Mouse (Mus musculus) lung, postnatal 0 days (tissue): ENCODE results near the gene Lactb. TPM values are rescaled to one million over a fixed set of nuclear protein-coding genes. Genes with fewer than 3 reads are reported as not detected.
A peak's percentile ranks its signal among the peaks of the same experiment; 100 is the strongest.

Experiments used
- ATAC-seq: fragments of 200-750 bp; cut with Nextera tagmentation; 2 replicates; pipeline ENCODE4 v1.8.0; 2017; ENCODE audit warnings: moderate library complexity
- DNase-seq: peaks from one replicate; pipeline ENCODE4 v3.0.0-alpha.2; 2016; ENCODE audit warnings: low spot score
- H3K27ac ChIP-seq: fragments of 300-500 bp; sonication (generic); 2 replicates; pipeline ENCODE4 v1.5.1; 2014; ENCODE audit warnings: antibody characterized with exemption, mild to moderate bottlenecking, low read length, mixed read lengths
- H3K27me3 ChIP-seq: fragments of 300-500 bp; sonication (generic); replicated peaks from 2 replicates; pipeline ENCODE4 v1.6.1; 2014; ENCODE audit warnings: low read length, mixed read lengths; ENCODE audit not compliant: insufficient read depth
- H3K36me3 ChIP-seq: fragments of 300-500 bp; sonication (generic); 2 replicates; pipeline ENCODE4 v1.6.1; 2014; ENCODE audit warnings: low read length, mixed read lengths; ENCODE audit not compliant: insufficient read depth
- H3K4me1 ChIP-seq: fragments of 300-500 bp; sonication (generic); 2 replicates; pipeline ENCODE4 v1.6.1; 2014; ENCODE audit warnings: antibody characterized with exemption, low read depth, low read length, mixed read lengths; ENCODE audit not compliant: insufficient read depth
- H3K4me2 ChIP-seq: fragments of 300-500 bp; sonication (generic); replicated peaks from 2 replicates; pipeline ENCODE4 v1.6.1; 2014; ENCODE audit warnings: low read depth, mild to moderate bottlenecking, low read length, moderate library complexity, mixed read lengths
- H3K4me3 ChIP-seq: fragments of 300-500 bp; sonication (generic); 2 replicates; pipeline ENCODE4 v1.5.1; 2014; ENCODE audit warnings: low read depth, low read length
- H3K9ac ChIP-seq: fragments of 300-500 bp; sonication (generic); replicated peaks from 2 replicates; pipeline ENCODE4 v1.6.1; 2014; ENCODE audit warnings: low read depth, mild to moderate bottlenecking
- H3K9me3 ChIP-seq: fragments of 300-500 bp; sonication (generic); 2 replicates; pipeline ENCODE4 v1.6.1; 2016; ENCODE audit warnings: low read length, mixed read lengths
- CTCF ChIP-seq: IDR thresholded peaks from 2 replicates; pipeline ENCODE4 v1.5.1; 2016; ENCODE audit warnings: antibody characterized with exemption, mild to moderate bottlenecking
- EP300 ChIP-seq: IDR thresholded peaks from 2 replicates; pipeline ENCODE4 v1.6.1; 2016; ENCODE audit warnings: antibody characterized with exemption, mild to moderate bottlenecking, control low read depth
- WGBS: fragments of 180-500 bp; shearing (Covaris S2); extraction: QIAGEN DNeasy Blood & Tissue Kit; methylation state at CpG from one replicate; pipeline ENCODE4 v1.1.7; 2014; 5-methylcytosine and 5-hydroxymethylcytosine counted together
- polyA plus RNA-seq: library from polyadenylated mRNA; unstranded; fragments of >200 nt; fragmentation: Nextera tagmentation; extraction: Ambion mirVana; gene quantifications from 2 replicates; pipeline ENCODE4 v1.2.1, GENCODE M21; 2015

The Lactb gene
- polyA plus RNA-seq, 1 experiment from 2014 or later: 13.8 TPM

- H3K4me2 ChIP-seq: no peak overlapping the region
- H3K27ac ChIP-seq: peak overlapping the region; percentile 85
- DNase-seq: peak; percentile 51
- H3K36me3 ChIP-seq: no peaks in the 10 kb centered on the region
- no peaks in the 10 kb centered on the region for H3K9me3 ChIP-seq
- ATAC-seq: peak; percentile 21; the same call in 1 of the 2 replicates
- peaks cover 25% of the 10 kb centered on the region for H3K4me1 ChIP-seq
- no peaks in the 10 kb centered on the region for H3K27me3 ChIP-seq
- TF ChIP-seq EP300 (no peak), CTCF (no peak)
- H3K4me3 ChIP-seq: no peak overlapping the region
- WGBS: 30% methylated on average over 11 of the region's 11 CpGs
- no peak overlapping the region for H3K9ac ChIP-seq
Observed at GRCm38 (mm10) chr9:66988198-66988887, 13.1 kb upstream of the Lactb start.

GRCm38 (mm10) chr9:66985377-66985776 is 10.1 kb upstream of the Lactb start:
- H3K9me3 ChIP-seq: no peaks in the 10 kb centered on the region
- no peaks in the 10 kb centered on the region for H3K36me3 ChIP-seq
- H3K4me3 ChIP-seq: no peak overlapping the region
- DNase-seq (no peak), ATAC-seq (no peak)
- peaks cover 24% of the 10 kb centered on the region for H3K4me1 ChIP-seq
- no peaks in the 10 kb centered on the region for H3K27me3 ChIP-seq
- TF ChIP-seq EP300 (no peak), CTCF (no peak)
- H3K4me2 ChIP-seq: no peak overlapping the region
- no peak overlapping the region for H3K27ac ChIP-seq
- no peak overlapping the region for H3K9ac ChIP-seq
- WGBS: 72% methylated on average over 7 of the region's 7 CpGs

- no peak overlapping the region for H3K4me3 ChIP-seq
- H3K27me3 ChIP-seq: no peaks in the 10 kb centered on the region
- ATAC-seq (no peak), DNase-seq (no peak)
- no peaks in the 10 kb centered on the region for H3K9me3 ChIP-seq
- H3K27ac ChIP-seq: no peak overlapping the region
- WGBS: 79% methylated on average over 7 of the region's 7 CpGs
- H3K36me3 ChIP-seq: no peaks in the 10 kb centered on the region
- no peak for TF ChIP-seq CTCF
- TF ChIP-seq EP300: no peak
- H3K9ac ChIP-seq: no peak overlapping the region
- no peaks in the 10 kb centered on the region for H3K4me1 ChIP-seq
- no peak overlapping the region for H3K4me2 ChIP-seq
Observed at GRCm38 (mm10) chr9:66982085-66982484, 6.8 kb upstream of the Lactb start.

- Histone ChIP-seq H3K27ac (no peak overlapping the region), H3K27me3 (no peaks in the 10 kb centered on the region), H3K4me3 (no peak overlapping the region), H3K4me2 (no peak overlapping the region), H3K36me3 (no peaks in the 10 kb centered on the region), H3K9me3 (no peaks in the 10 kb centered on the region), H3K9ac (no peak overlapping the region), H3K4me1 (no peaks in the 10 kb centered on the region)
- peak; percentile 59 for ATAC-seq
- DNase-seq: peak; percentile 78
- TF ChIP-seq EP300: no peak
- TF ChIP-seq CTCF: peak; percentile 93
- WGBS: 10% methylated on average over 5 of the region's 5 CpGs
Observed at GRCm38 (mm10) chr9:66980458-66980857, 5.2 kb upstream of the Lactb start.

GRCm38 (mm10) chr9:66978468-66978867 is 3.2 kb upstream of the Lactb start:
- Histone ChIP-seq H3K4me2 (no peak overlapping the region), H3K4me3 (no peak overlapping the region)
- no peak for ATAC-seq

GRCm38 (mm10) chr9:66977982-66978381 is 2.7 kb upstream of the Lactb start:
- TF ChIP-seq CTCF (no peak), EP300 (no peak)
- DNase-seq (no peak), ATAC-seq (no peak)
- 77% methylated on average over 1 of the region's 1 CpGs for WGBS
- Histone ChIP-seq H3K36me3 (no peaks in the 10 kb centered on the region), H3K27me3 (no peaks in the 10 kb centered on the region), H3K4me1 (no peaks in the 10 kb centered on the region), H3K27ac (no peak overlapping the region), H3K4me3 (no peak overlapping the region), H3K9me3 (no peaks in the 10 kb centered on the region), H3K4me2 (no peak overlapping the region), H3K9ac (no peak overlapping the region)

More at GRCm38 (mm10) chr9:66978468-66978867, 3.2 kb upstream of the Lactb start:
- no peaks in the 10 kb centered on the region for H3K4me1 ChIP-seq
- no peak overlapping the region for H3K27ac ChIP-seq
- no peak for DNase-seq
- no peaks in the 10 kb centered on the region for H3K27me3 ChIP-seq
- H3K9me3 ChIP-seq: no peaks in the 10 kb centered on the region
- H3K36me3 ChIP-seq: no peaks in the 10 kb centered on the region
- no peak for TF ChIP-seq CTCF
- TF ChIP-seq EP300: no peak
- WGBS: 66% methylated on average over 1 of the region's 1 CpGs
- H3K9ac ChIP-seq: no peak overlapping the region
